Mouse (Mus musculus) large intestine, adult 2 months (tissue): ENCODE measurements at regions not wholly inside any gene's neighbourhood (a gene's known extent, or its start where the extent isn't known, plus 50 kb on each side); places are given as distances from the start of the nearest gene placed in this dataset.

Source experiments
- DNase-seq: peaks from one replicate; pipeline ENCODE4 v3.0.0-alpha.2; 2012; ENCODE audit warnings: low read depth, low spot score
- WGBS: fragments of 180-500 bp; shearing (Covaris S2); methylation state at CpG from one replicate; pipeline ENCODE4 v1.1.7; 2018; 5-methylcytosine and 5-hydroxymethylcytosine counted together

GRCm38 (mm10) chr4:131253443-131253817 is 309.2 kb downstream of the Matn1 start:
- no peak for DNase-seq
- WGBS, result 6% methylated on average over 8 of the region's 8 CpGs

GRCm38 (mm10) chr4:131254243-131254642 is 310.1 kb downstream of the Matn1 start:
- WGBS, result 60% methylated on average over 7 of the region's 7 CpGs
- no peak for DNase-seq

GRCm38 (mm10) chr4:131254691-131255090 is 310.5 kb downstream of the Matn1 start:
- DNase-seq, result no peak
- WGBS, result 23% methylated on average over 6 of the region's 6 CpGs

GRCm38 (mm10) chr4:131261236-131261635 is 317.1 kb downstream of the Matn1 start:
- WGBS, result 45% methylated on average over 2 of the region's 2 CpGs
- DNase-seq, result no peak

- WGBS, result 44% methylated on average over 6 of the region's 6 CpGs
- no peak for DNase-seq
These were observed 318.7 kb downstream of the Matn1 start for GRCm38 (mm10) chr4:131262909-131263308.

GRCm38 (mm10) chr4:131266764-131267163 is 322.6 kb downstream of the Matn1 start:
- WGBS, result 20% methylated on average over 9 of the region's 9 CpGs
- no peak for DNase-seq

- WGBS, result 39% methylated on average over 10 of the region's 10 CpGs
These were observed 323.6 kb downstream of the Matn1 start for GRCm38 (mm10) chr4:131267760-131268159.

GRCm38 (mm10) chr4:131270192-131270591 is 326.0 kb downstream of the Matn1 start:
- WGBS, result 28% methylated on average over 7 of the region's 7 CpGs
- no peak for DNase-seq

More at GRCm38 (mm10) chr4:131267760-131268159, 323.6 kb downstream of the Matn1 start:
- DNase-seq, result no peak

- DNase-seq, result no peak
- 50% methylated on average over 7 of the region's 7 CpGs for WGBS
These were observed 327.9 kb downstream of the Matn1 start for GRCm38 (mm10) chr4:131272060-131272459.

GRCm38 (mm10) chr4:131293560-131293959 is 349.4 kb downstream of the Matn1 start:
- no peak for DNase-seq
- WGBS, result 76% methylated on average over 2 of the region's 2 CpGs

- 62% methylated on average over 14 of the region's 14 CpGs for WGBS
These were observed 354.0 kb downstream of the Matn1 start for GRCm38 (mm10) chr4:131298011-131298674.

GRCm38 (mm10) chr4:131303936-131304335 is 359.8 kb downstream of the Matn1 start:
- no peak for DNase-seq
- 72% methylated on average over 3 of the region's 3 CpGs for WGBS

More at GRCm38 (mm10) chr4:131298011-131298674, 354.0 kb downstream of the Matn1 start:
- no peak for DNase-seq

- no peak for DNase-seq
- WGBS, result 79% methylated on average over 12 of the region's 12 CpGs
These were observed 360.2 kb downstream of the Matn1 start for GRCm38 (mm10) chr4:131304361-131304777.

- no peak for DNase-seq
- WGBS, result 70% methylated on average over 3 of the region's 3 CpGs
These were observed 370.0 kb downstream of the Matn1 start for GRCm38 (mm10) chr4:131314231-131314630.

GRCm38 (mm10) chr4:131316041-131316440 is 371.9 kb downstream of the Matn1 start:
- no peak for DNase-seq
- WGBS, result 62% methylated on average over 3 of the region's 3 CpGs

- no peak for DNase-seq
- WGBS, result 58% methylated on average over 5 of the region's 5 CpGs
These were observed 378.1 kb downstream of the Matn1 start for GRCm38 (mm10) chr4:131322323-131322722.

GRCm38 (mm10) chr4:131324486-131324885 is 380.3 kb downstream of the Matn1 start:
- no peak for DNase-seq
- 85% methylated on average over 3 of the region's 3 CpGs for WGBS

GRCm38 (mm10) chr4:131325200-131325599 is 381.0 kb downstream of the Matn1 start:
- WGBS, result 38% methylated on average over 11 of the region's 11 CpGs
- no peak for DNase-seq

GRCm38 (mm10) chr4:131325609-131326008 is 381.4 kb downstream of the Matn1 start:
- no peak for DNase-seq
- WGBS, result 36% methylated on average over 3 of the region's 3 CpGs

- DNase-seq, result no peak
- 38% methylated on average over 5 of the region's 5 CpGs for WGBS
These were observed 385.2 kb downstream of the Matn1 start for GRCm38 (mm10) chr4:131329398-131329797.

GRCm38 (mm10) chr4:131331646-131332045 is 387.5 kb downstream of the Matn1 start:
- 90% methylated on average over 4 of the region's 4 CpGs for WGBS

GRCm38 (mm10) chr4:131336801-131337200 is 392.6 kb downstream of the Matn1 start:
- WGBS, result 75% methylated on average over 3 of the region's 3 CpGs
- DNase-seq, result no peak

More at GRCm38 (mm10) chr4:131331646-131332045, 387.5 kb downstream of the Matn1 start:
- DNase-seq, result no peak
